Mouse (Mus musculus): ENCODE measurements at regions not wholly inside any gene's neighbourhood (a gene's known extent, or its start where the extent isn't known, plus 50 kb on each side); places are given as distances from the start of the nearest gene placed in this dataset.

DNA sequence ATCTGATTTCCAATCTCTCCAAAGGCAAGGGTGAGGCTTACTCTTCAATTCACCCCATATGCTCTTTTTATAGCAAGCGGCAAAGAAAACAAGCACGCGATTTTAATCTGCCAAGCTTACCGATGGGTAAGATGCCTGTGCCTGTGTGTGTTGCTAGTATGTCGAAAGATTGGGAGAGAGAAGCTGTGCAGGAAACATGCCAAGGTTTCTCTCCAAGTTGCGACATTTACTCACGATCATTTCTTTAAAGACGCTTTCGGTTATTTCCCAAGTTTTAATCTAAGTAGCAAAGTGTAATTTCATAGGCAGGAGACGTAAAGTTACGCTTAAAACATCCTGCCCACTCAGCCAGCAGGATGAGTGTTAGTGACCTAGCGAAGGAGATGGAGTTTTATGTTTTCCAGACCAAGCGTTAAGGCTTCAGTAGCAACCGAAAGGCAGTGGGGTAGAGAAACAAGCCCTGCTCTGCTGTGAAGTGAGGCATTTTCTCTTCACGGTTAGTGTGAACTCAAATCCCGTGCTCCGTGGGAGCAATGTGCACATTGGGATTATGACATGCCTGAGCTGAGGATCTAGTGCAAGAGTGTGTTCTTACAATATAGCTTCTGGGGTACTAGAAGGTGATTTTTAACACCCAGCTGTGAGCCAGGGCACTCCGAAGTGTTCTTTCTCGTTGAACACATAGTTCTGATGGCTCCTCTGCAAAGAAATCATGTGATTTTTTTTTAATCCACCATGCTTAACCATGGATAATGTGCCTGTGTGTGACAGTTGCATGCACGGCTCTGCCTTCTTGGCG is 152.6 kb upstream of the Slc38a2 start:
- TF ChIP-seq GATA4 (IDR thresholded peaks at IDR 0.05; ENCODE audit: insufficient replicate concordance, low read length): no peak

DNA sequence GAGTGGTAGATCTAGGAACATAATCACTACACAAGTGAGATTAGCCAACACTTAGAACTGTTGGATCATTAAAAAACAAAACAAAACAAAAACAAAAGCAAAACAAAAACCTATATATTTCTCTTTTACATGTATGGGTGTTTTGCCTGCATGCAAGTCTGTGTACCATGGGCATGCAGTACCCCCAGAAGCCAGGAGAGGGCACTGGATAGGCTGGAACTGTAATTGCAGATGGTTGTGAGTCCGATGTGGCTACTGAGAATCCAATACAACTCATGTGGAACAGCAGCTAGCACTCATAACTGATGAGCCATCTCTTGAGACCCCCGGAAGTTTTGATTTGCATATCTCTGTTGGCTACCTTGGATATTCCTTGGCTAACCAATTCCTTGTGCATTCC is 148.6 kb upstream of the Slc38a2 start:
- TF ChIP-seq GATA4 (IDR thresholded peaks at IDR 0.05; ENCODE audit: insufficient replicate concordance, low read length): no peak

DNA sequence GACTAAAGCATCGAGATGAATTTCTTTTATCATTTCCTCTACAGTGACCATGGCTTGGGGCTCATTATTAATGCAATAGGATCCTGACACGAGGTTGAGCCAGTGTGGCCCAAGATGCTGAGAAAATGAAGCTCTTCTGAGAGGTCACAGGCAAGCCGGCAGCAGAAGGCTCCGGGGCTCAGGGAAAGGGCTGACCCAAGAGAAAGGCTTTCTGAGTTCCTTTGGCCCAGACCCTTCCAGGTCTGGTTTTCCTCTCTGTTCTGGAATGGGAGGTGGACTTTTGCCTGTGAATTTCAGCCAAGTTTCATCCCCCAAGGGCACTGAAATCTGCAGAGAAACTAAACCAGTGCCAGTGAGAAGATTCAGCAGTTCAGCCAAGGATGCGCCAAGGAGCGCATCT is 145.7 kb upstream of the Slc38a2 start:
- TF ChIP-seq GATA4 (IDR thresholded peaks at IDR 0.05; ENCODE audit: insufficient replicate concordance, low read length): no peak

DNA sequence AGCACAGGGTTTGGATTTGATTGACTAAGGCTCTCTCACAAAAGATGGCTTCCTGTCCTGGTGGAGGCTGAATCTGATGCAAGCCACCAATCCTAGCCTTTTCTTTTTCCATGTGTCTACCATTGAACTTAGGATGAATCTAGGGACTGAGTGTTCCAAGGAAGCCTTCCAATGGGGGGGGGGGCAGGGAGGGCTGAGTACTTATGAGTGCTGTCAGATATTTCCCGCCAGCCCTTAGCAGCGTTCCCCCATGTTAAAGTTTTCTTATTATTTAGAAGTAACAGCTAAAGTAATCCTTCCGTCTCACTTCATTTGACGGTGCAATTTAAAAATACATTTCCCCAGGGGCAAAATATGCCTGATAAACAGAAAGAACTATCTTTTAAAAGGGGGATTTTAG is 144.8 kb upstream of the Slc38a2 start:
- no peak for TF ChIP-seq GATA4 (IDR thresholded peaks at IDR 0.05; ENCODE audit: insufficient replicate concordance, low read length)

DNA sequence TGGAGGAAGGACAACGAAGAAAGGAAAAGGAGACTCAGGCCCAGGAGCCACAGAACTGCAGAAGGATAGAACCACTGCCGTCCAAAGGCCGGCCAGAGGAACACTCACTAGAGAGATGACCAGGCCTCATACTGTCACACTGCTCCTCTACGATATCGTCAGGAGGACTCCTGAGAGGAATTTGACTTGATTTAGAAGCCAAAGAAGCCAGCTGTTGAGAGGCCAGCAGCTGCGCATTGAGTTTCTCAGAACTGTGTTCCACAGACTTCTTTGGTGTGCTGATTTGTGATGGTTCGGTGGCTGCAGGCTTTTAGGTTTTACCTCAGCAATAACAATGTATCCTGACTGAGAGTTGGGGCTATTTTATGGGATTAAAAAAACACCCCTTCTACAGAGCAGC is 144.1 kb upstream of the Slc38a2 start:
- no peak for TF ChIP-seq GATA4 (IDR thresholded peaks at IDR 0.05; ENCODE audit: insufficient replicate concordance, low read length)

DNA sequence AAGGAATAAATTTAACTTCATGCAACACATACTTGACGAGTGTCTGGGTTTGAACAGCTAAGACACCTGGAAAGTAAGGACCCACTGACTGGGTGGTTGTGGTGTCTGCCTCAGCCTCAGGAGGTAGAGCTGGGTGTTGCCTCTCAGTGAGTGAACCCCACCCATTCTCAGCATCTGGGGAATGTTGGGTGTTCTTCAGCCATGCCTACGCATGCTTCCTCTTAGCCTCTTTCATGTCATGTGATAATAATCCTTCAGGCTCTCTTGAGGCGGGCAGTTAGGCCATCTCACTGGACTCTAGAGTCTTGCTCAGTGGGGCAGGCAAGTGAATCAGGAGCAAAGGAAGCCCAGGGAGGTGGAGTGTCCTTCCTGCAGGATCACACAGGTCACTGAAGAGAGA is 143.4 kb upstream of the Slc38a2 start:
- TF ChIP-seq GATA4 (IDR thresholded peaks at IDR 0.05; ENCODE audit: insufficient replicate concordance, low read length): no peak

DNA sequence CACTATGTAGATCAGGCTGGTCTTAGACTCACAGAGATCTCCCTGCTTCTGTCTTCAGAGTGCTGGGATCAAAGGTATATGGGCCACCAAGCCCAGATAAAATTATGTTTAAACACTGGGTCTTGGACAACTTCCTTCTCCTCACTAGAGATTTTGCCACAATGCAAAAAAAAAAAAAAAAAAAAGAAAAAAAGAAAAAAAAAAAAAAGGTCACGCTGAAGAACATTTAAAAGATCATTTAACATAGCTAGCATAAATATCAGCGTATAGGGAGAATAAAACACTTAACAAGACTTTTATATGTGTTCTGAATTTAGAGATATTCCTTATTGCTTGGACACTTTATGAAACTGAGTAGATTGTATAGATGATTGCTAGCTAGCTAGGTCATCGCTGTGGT is 137.1 kb upstream of the Slc38a2 start:
- TF ChIP-seq GATA4 (IDR thresholded peaks at IDR 0.05; ENCODE audit: insufficient replicate concordance, low read length): no peak

DNA sequence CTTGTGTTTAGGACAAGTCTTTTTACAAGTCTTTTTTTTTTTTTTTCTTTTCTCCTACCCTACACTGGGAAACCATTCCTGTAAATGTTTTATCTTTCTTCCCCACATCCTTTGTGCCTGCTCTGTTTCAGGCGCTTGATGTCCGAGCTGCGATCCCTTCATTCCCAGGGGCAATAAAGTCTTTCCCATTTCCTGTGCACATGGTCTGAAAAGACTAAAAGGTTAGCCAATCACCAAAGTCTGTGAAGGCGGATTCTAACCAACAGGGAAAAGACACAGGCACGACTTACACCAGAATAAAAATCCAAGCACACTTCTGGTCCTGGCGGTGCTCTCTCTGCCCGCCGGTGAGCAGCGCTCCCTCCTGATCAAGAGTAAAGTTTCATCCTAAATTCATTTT is 135.3 kb upstream of the Slc38a2 start:
- no peak for TF ChIP-seq GATA4 (IDR thresholded peaks at IDR 0.05; ENCODE audit: insufficient replicate concordance, low read length)

DNA sequence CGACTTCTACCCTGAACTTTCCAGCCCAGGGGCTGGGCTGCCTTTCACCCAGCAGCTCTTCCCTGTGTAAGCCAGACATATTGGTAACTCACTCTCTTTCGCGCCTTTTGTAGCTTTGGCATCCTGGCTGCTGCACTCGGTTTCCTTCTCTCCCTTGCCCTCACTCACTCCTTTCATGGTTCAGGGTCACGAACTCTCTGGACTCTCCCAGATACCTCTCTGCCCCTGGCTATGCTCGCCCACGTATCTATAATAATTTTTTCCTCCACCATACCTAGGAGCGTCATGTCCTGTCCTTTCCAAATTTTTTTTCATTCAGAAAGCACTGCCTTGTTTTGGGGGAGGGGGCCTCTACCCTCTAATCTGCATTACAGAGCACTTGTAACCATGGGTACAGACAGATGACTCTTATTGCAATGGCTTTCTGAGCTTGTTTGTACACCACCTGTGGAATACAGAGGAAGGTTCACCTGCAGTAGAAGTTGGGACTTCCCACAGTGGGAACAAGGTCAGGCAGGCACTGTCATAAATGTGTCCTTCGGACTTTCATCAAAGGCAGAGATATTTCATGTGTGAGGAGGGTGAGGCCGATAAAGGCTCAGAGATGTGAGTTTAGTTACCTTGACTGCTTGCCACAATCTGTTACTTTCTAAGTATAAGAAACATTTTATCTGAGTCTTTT is 134.8 kb upstream of the Slc38a2 start:
- no peak for TF ChIP-seq GATA4 (IDR thresholded peaks at IDR 0.05; ENCODE audit: insufficient replicate concordance, low read length)

DNA sequence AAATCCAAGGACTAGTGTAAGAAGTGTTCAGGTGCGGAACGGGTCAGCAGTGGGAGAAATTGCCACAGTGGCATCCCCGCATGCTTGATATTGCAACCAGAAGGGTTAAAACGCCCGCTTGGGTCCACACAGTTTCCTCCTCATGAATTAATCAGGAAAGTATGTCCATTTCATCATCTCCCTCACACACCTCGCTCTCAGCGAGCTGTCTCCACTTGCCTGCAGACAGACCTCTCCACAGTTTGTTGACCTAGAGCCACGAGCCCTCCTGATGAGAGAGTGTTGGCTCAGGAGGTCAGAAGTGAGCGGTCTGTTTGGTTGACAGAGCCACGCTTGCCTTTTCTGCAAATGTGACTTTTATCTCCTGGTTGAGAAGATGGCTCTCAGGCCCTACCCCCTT is 132.9 kb upstream of the Slc38a2 start:
- no peak for TF ChIP-seq GATA4 (IDR thresholded peaks at IDR 0.05; ENCODE audit: insufficient replicate concordance, low read length)

DNA sequence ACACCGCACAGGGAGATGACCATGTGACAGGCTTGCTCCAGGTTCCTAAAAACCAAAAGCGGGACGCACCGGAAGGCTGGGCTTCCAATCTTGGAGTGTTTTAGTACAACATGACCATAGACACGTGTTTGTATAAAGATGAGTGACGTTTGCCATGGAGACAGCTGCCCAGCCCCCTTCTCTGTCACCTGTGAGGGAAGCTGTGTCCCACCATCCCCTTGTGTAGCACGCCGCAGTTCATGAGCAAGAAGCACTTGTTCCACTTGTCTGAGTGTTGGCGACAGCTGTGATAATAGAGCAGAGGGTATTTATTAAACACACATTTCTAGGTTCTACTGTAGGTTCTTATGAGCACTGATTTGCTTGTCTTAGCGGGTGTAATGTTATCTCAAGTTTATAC is 131.7 kb upstream of the Slc38a2 start:
- TF ChIP-seq GATA4 (IDR thresholded peaks at IDR 0.05; ENCODE audit: insufficient replicate concordance, low read length): no peak

DNA sequence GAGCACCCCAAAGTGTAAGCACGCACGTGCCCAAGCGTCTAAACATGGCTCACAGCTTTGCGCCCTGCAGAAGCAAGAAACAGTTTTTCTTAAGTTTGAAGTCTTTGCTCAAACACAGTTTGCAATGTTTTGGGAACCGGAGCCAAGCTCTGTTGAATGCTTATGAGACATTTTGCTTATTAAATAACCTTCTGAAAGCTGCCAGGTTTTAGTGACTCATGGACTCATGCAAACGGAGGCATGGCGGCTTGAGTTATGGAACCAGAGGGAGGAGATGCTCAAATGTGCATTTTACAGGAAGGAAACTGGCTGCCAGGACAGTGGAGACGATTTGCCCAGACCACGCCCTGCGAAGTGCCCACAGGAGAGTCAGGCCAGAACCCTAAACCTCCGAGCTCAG is 131.0 kb upstream of the Slc38a2 start:
- TF ChIP-seq GATA4 (IDR thresholded peaks at IDR 0.05; ENCODE audit: insufficient replicate concordance, low read length): no peak

DNA sequence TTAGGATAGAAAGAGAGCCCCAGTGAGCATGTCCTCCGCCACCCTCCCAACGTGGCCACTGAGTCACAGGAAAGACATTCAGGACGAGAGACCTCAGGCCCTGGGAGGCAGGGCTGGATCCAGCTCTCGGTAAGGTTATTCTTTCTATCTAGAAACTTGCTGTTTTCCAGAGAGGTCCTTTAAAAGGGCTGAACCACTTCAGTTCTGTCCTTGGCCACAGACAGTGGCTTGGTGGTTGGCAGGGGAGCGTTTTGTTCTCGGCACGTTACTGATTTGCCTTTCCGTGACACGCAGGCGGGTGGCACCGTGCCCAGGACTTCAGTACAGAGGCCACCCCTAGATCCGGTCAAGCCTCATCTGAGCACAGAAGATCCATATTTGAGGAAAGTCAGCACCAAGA is 130.4 kb upstream of the Slc38a2 start:
- no peak for TF ChIP-seq GATA4 (IDR thresholded peaks at IDR 0.05; ENCODE audit: insufficient replicate concordance, low read length)

DNA sequence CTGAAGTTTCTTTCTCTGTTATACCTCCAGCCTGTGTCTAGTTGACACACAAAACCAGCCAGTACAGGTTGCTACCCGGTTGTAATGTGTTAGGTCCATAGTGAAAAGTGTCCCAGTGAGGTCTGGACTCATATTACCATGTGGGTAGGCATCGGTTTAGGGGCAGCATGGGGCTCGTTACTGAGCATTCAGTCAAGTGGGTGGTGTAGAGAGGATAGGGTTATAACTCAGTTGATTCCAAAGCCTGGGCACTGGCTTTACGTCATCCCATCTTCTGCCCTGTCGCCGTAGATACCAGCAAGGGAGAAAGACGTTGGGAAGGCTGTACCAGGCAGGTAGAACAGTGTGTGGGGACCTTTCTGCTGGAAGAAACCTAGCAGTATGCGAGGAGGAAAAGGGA is 129.2 kb upstream of the Slc38a2 start:
- no peak for TF ChIP-seq GATA4 (IDR thresholded peaks at IDR 0.05; ENCODE audit: insufficient replicate concordance, low read length)

DNA sequence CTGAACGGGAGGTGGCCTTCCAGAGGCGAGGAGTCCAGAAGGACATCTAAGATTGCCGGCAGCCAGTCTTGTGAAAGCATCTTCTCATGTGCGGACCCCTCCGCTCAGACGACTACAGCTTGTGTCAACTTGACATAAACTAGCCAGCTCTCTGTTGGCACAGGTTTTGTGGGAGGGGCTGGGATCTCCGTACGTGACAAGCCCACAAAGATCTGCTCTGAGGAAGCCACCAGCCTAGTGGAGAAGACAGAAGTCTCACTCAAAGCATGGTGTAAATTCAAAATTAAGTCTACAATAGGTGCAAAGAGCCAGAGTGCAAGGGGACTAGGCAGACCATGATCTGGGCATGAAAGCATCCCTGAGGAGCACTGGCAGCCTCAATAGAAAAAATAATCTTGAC is 128.4 kb upstream of the Slc38a2 start:
- no peak for TF ChIP-seq GATA4 (IDR thresholded peaks at IDR 0.05; ENCODE audit: insufficient replicate concordance, low read length)

DNA sequence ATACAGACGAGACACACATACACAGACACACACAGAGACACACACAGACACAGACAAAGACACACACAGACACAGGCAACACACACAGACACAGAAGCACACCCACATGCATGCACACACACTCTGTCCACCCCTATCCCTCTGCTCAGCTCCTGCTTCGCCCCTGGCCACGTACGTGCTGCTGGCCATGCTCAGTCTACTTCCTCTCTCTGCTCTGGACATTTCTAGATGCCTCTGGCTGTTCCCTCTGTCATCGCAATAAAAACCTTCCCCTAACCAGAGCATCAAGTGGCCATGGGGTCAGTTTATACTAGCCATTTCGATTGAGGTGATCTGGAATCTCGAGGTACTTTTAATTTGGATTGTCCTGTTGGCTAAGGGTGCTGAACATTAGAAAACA is 118.9 kb upstream of the Slc38a2 start:
- no peak for TF ChIP-seq GATA4 (IDR thresholded peaks at IDR 0.05; ENCODE audit: insufficient replicate concordance, low read length)

DNA sequence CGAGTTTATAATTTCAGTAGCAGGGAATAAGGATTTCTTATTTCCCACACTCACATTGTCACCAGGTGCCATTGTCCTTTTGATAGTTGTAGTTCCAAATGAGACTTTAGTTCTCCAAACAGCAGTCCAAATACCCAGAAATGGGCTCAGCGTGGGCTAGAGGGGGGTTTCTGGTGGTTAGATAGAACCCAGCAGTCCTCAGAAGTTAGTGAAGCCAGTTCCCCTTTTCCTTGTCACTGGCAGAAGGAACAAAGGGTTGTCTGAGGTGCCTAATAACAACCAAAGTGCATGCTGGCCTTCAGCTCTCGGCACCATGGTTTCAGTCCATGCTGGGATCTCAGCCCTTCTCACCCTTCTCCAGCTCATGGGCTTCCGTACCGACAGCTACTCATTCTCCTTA is 118.1 kb upstream of the Slc38a2 start:
- TF ChIP-seq GATA4 (IDR thresholded peaks at IDR 0.05; ENCODE audit: insufficient replicate concordance, low read length): no peak

Measured in liver, adult (tissue).